Comparison of ENCODE assay signal across 11 mouse cellular contexts in the genomic region with DNA sequence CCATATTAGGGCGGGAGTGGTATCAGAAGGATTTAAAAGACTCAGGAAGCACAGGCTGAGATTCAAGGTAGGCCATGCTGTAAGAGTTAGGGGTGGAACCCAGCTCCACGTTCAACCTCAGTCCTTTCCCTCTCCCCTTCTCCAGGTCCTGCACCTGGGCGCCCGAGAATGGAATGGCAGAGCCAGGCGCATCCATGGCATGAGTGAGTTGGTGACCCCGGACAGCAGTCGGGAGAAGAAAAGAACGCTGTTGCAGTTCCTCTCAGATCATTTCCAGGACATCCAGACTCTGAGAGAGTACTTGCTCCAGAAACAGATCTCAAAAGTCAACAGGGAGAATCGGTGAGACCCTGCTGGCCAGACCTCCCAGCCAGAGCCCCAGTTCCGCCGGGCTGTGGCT. TPM values are rescaled to one million over a fixed set of nuclear protein-coding genes. Genes with fewer than 3 reads are reported as not detected.
"Had no signal": no experiment of that assay in that cellular context is flagged by ENCODE, and none has a peak within 500 bp of the region (broad histone marks: within the 10 kb centered on the region; RNA-seq: fewer than 3 reads in every experiment).

No protein-coding gene starts in this region.

- DNase-seq: kidney, adult 9 months; left cerebral cortex, postnatal 4 days; lung, adult 18-20 months; retina, postnatal 1 day; right cerebral cortex, postnatal 4 days; spleen, adult 18-20 months; thymus, postnatal 25 days had no signal

RNA-seq across cellular contexts. Expression of gene Erich4, which starts 5.1 kb away (rescaled TPM):
- total RNA-seq: layer of hippocampus, adult 8-10 months; left cerebral cortex, adult 18-20 months; left cerebral cortex, postnatal 4 days; liver, adult 2 months; megakaryocyte-erythroid progenitor cell, adult 5-6 weeks had no signal
